Mouse (Mus musculus) ovary, postnatal 36 days (tissue): Measurements from ENCODE around the gene Gal.
A peak's percentile ranks its signal among the peaks of the same experiment; 100 is the strongest.

Source experiments
- DNase-seq: peaks from one replicate; pipeline ENCODE4 v3.0.0; 2022; ENCODE audit warnings: low spot score, mixed read lengths

Gal gene

GRCm38 (mm10) chr19:3419251-3419650 lies 4.9 kb upstream of the Gal start:
- DNase-seq, result no peak

GRCm38 (mm10) chr19:3405531-3406281 lies 8.6 kb downstream of the Gal start:
- DNase-seq, result no peak

- DNase-seq, result no peak
Observed at GRCm38 (mm10) chr19:3404030-3404429, 10.3 kb downstream of the Gal start.

DNA sequence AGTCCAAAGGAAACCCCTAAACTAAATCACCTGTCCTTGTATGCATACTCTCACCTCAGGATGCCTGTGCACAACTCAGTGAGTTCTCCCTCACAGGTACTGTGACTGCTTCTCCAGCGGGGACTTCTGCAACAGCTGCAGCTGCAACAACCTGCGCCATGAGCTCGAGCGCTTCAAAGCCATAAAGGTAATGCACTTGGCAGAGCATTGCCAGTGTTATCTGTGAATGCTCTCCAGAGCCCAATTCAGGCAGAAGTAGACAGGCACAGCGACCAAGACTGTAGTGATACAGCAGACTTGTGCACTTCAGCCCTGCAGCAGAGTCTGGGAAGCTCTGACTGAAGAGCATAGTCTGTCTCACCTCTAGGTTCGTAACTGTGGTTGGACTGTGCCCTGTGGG lies 12.0 kb downstream of the Gal start:
- no peak for DNase-seq

GRCm38 (mm10) chr19:3401943-3402342 lies 12.4 kb downstream of the Gal start:
- DNase-seq, result no peak

GRCm38 (mm10) chr19:3401504-3401903 lies 12.8 kb downstream of the Gal start:
- DNase-seq, result no peak

GRCm38 (mm10) chr19:3400057-3400456 lies 14.3 kb downstream of the Gal start:
- no peak for DNase-seq

- no peak for DNase-seq
Observed at GRCm38 (mm10) chr19:3394216-3394615, 20.1 kb downstream of the Gal start.

DNA sequence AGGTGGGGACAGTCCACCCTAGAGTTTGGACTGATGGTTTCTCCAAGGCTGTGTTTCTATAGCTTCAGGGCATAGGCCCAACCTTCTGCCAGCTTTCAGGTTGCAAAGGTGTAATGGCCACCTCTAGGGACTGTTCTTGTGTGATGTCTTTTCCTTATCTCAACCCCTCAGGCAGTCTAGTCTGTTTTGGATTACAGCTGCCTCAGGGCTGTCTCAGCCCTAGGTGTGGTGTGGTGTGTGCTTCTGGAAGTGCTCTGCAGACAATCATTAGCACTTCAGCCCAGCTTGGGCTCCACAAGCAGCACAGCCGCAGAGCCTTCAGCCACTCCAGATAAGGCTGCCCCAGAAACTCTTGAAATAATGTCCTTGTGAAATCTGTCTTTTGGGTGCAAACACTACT lies 22.0 kb downstream of the Gal start:
- DNase-seq, result no peak

DNA sequence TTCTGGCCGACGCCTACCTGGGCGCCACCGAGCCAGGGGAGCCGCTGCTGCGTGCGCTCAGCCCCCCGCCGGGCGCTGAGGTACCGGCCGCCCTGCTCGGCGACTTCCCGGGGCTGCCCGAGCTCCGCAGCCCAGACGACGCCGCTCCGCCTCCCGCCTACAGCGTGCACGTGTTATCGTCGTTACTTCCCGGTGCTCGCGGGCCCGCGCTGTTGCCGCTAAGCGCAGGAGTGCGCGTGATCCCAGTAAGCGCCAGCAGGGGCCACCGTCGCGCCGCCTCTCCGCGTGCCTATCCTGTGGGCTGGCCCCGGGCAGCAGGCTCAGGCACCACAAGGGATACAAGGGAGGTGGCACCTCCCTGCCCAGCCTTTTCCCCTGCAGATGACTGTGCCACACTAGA lies 25.3 kb downstream of the Gal start:
- peak; percentile 92 for DNase-seq

- DNase-seq, result peak; percentile 84
Observed at GRCm38 (mm10) chr19:3388629-3389057, 25.7 kb downstream of the Gal start, which contains the start of gene Tesmin. Gene Tesmin (plus strand): TSS chr19:3388857.

DNA sequence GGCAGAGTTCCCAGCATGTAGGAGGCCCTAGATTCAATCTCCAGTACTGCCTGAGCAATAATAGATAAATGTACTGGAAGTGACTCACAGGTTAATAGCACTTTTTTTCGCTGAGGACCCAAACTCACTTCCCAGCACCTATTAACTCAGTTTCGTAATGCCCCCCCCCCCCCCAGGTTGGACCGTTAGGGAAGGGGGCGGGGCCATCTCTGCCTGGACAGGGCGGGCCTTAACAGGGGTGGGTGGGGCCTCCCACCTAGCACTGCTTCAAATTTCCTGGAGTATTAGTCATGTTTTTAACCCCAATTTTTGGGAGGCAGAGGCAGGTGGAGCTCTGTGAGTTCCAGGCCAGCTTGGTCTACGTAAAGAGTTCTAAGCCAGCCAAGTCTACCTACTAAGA lies 26.3 kb downstream of the Gal start:
- no peak for DNase-seq

GRCm38 (mm10) chr19:3378614-3379013 lies 35.7 kb downstream of the Gal start:
- DNase-seq, result no peak

DNA sequence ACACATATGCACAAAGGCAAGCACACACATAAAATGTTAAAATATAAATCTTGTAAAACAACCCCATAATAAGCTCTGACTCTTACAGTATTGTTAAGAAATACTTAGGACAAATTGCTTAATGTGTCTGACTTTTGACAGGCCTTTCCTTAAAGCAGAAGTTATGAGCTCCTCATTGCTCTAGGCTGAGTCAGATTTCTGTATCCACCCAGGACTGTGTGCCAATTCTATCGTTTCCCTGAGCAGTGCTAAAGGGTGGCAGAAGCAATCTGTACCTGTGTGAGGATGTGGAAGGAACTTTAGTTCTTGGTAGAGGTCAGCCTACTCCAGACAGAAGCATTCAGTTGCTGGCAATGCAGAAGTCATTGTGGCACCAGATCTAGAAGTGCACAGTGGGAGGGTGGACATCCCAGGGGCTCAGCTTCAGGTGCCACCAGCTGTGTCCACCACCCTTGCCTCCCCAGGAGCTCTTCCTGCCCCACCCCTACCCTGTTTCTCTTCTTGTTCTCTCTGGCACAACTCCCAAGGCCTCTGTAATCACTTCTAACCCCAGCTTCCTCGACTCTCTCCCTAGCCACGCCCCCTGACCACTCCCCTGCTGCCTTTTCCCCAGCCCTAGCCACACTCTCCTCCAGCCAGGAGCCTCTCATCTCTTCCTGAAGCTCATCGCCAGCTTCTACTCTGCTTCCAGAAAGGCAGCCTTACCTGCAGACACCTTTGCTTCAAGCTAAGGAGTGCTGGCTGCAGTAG lies 37.2 kb downstream of the Gal start:
- DNase-seq, result peak; percentile 64

DNA sequence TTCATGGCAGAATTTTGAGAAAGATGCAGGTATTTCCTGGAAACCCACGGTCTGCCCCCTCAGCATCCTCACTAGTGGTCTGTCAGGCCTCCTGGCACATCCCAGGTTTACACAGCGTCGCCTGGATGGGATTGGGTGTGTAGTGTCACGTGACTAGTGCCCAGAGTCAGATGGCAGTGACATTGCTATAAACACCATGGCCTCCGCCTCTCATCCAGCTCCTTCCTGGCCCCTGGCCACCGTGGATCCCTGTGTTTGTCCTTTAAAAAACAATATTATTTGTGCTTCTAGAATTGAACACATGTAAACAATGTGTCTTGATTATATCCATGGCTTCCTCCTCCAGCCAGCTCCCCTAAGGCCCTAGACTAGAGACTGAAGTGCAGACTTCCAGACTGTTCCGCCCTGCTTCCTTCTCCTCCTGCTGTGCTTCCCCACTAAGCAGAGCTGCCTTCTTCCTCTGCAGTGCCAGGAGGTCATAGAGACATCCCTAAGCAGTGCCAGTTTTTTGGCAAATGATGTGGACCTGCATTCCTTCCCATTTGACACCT lies 38.3 kb downstream of the Gal start:
- DNase-seq, result no peak

- no peak for DNase-seq
Observed at GRCm38 (mm10) chr19:3374028-3374427, 40.3 kb downstream of the Gal start.

- DNase-seq, result no peak
Observed at GRCm38 (mm10) chr19:3373380-3373779, 41.0 kb downstream of the Gal start.

DNA sequence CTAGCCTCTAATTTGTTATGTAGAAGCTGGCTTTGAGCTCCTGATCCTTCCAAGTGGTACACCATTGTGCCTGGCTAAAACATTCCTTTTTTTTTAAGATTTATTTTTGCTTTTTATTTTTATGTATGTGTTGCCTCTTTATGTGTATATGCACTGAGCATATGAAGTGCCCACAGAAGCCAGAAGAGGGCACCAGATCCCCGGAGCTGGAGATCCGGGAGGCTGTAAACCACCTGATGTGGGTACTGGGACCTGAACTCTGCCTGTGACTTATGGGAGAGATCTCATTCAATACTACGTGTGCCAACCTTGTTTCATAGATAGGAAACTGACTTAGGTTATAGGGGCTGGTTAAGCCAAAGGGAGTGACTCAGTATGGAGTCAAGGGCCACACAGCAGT lies 46.1 kb downstream of the Gal start:
- DNase-seq, result no peak

- DNase-seq, result no peak
Observed at GRCm38 (mm10) chr19:3365089-3365488, 49.3 kb downstream of the Gal start.

DNA sequence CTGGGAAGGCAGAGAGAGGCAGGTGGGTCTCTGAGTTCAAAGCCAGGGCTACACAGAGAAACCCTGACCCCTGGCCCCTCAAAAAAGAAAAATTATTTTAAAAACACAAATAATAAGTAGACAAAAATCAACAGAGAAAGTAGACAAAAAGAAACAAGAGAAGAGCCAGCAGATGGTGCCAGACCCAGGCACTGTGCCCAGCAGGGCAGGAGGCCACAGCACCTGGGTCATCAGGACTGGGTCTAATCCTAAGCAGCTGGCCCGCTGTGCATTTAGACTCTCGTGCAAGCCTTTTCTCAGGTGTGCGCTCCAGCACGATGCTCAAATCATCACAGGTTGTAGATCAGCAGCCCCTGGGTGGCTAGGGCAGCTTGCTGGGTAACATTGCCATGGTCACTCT lies 50.8 kb downstream of the Gal start:
- DNase-seq, result no peak
